Mouse (Mus musculus): ENCODE results near the gene Agl.

Gene Agl

DNA sequence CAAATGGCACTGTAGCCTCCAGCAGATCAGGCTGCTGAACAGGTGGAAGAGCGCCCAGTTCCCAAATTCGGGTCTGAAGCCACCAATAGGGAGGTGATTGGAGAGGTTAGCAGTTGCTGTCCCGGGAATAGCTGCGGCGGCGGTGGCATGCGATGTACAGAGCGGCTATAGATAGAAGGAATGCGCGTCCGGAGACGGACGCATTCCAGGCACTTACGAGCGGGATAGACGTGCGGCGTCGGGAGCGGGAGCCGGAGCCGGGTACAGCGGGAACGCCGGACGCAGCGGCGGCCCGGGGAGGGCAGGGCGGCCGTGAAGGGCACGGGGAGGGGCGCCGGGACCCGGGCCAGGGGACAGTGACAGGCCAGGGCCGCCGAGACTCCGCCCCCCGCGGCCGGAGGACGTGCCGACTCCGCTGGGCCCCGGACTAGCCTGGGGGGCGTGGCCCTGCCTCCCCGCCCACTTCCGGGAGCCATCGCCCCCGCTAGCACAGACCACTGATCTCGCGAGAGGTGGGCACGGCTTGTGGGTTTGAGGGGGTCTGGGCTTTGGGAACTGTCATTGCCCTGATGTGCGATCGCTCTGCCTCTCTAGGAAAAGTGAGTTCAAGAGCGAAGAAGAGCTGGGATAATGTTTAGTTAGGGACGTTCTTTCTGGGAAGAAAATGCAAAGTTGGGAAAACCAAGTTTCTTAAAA, at the start of gene Agl:
Agl (minus strand) TSS at position 356 of the 696 bp plus-strand sequence.
- peak; percentile 96 for DNase-seq (ENCODE audit: low spot score)

- DNase-seq (ENCODE audit: low spot score), result no peak
These were observed 49.6 kb upstream of the Agl start for GRCm38 (mm10) chr3:116857611-116858010.

- no peak for DNase-seq (ENCODE audit: low spot score)
These were observed 44.5 kb upstream of the Agl start for GRCm38 (mm10) chr3:116852421-116852820.

- DNase-seq (ENCODE audit: low spot score), result no peak
These were observed 42.4 kb upstream of the Agl start for GRCm38 (mm10) chr3:116850376-116850775.

DNA sequence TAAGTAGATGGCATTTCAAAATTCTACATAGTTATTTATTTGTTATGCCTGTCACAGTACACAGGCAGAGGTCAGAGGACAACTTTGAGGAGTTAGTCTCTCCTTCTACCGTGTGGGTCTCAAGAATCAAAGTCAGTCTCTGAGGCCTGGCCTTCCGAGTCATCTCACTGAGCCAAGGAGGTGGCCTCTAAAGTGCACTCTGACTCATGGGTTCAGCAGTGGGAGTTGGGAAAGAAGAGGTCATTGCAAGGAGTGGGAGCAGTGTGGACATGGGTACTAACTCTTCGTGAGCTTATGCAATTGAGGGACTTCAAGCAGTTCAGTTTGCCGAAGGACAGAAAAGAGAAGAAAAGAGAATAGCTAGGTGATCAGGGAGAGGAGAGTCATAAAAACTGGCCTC, 41.0 kb upstream of the Agl start:
- no peak for DNase-seq (ENCODE audit: low spot score)

DNA sequence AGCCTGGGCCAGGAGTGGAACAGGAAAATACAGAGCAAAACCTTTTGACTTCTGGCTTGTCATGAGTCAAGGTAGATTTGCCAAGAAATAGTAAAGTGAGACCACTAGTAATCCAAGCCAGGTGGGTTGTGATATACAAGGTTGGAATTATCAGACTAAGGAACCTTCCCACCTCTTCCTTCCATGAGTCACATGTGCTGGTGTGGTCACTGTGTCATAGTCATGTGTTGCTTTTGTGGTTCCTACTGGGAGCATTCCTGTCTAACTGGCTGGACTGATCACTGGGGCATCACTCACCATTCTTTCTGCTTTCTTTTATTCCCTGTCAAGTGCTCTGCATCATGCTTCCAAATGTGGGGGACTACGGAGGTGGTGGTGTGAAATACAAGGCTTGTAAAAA, 40.1 kb upstream of the Agl start:
- no peak for DNase-seq (ENCODE audit: low spot score)

DNA sequence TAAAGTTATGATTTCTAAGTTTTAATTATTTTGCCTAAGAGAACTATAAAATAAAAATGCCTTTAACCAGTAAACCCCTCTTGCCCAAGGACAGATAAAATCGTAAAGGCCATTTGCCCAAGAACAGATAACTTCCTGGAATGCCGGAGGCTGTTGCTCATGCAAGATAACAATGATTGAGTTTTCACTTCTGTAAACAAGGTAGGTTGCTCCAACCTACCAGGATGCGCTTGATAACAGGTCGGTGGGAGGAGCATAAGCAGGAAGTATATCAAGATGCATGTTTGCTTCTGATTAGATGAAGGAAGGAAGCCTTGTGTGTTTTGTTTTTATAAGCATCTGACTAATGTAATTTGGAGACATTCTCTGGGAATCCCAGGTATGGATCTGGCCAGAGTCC, 38.1 kb upstream of the Agl start:
- DNase-seq (ENCODE audit: low spot score), result no peak

GRCm38 (mm10) chr3:116844880-116845579, 37.1 kb upstream of the Agl start:
- DNase-seq (ENCODE audit: low spot score), result no peak

GRCm38 (mm10) chr3:116841311-116841710, 33.3 kb upstream of the Agl start:
- no peak for DNase-seq (ENCODE audit: low spot score)

DNA sequence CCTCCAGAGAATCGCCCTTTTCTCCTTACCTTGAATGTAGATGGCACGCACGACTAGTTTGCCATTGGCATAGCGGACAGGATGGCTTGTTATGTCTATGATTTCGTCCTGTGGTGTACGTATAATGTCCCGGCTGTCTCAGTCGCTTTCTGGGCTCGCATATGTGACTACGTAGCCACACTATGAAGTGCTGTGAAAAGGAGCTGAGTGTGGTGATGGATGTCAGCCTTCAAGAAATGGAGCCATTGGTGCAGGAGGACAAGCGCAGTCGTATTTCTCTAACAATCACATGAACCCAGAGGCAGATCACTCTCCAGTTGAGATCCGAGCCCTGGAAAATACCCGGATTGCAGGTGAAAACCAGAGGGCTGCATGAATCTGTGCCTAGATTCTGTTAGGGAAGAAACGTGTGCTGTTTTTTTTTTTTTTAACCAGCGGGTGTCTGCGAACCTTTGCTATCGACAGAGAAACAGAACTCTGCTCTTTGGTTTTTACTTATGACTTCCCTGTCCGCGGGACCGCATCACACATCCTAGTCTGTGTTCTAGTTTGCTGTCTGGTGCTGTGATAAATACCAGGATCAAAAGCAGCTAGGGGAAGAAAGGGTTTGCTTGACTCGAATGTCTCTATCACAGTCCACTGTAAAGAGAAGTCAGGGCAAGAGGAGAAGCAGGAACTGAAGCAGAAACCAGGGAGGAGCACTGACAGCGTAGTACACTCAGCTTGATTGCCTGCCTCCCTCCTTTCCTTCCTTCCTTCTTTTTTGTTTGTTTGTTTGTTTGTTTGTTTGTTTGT, 28.9 kb upstream of the Agl start:
- no peak for DNase-seq (ENCODE audit: low spot score)

DNA sequence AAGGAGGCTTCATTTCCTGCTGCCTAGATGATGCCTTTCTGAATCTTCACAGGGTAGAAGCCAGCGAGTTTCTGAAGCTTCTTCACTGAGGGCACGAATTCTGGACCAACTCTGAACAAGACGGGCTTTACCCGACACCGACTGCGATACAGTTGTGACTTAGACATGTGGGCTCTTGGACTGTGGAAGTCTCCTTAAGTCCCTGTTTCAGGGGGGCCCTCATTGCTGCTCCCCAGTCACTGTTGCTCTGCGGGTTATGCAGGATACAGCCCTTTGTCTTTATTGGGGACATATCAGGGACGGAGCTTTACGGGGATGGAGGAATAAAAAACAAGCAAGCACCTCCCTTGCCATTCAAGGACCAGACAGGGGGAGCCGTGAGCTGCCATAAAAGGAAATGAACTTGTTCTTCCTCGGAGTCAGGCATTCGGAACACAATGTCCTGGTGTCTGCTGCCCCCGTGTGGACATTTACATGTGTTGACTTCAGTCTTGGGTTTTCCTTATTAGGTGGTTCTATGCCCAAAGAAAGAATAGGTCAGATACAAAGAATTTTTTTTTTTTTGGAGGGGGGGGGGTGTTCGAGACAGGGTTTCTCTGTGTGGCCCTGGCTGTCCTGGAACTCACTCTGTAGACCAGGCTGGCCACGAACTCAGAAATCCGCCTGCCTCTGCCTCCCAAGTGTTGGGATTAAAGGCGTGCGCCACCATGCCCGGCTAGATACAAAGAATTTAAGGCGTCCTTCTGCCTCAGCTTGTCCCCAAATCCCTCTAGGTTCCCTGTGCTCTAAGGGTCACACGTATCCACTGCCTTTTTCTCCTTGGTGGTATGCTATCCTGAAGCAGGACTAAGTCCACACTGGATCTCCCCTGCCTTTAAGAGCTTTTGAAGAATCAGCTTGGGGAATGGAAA, 28.1 kb upstream of the Agl start:
- peak; percentile 79 for DNase-seq (ENCODE audit: low spot score)

DNA sequence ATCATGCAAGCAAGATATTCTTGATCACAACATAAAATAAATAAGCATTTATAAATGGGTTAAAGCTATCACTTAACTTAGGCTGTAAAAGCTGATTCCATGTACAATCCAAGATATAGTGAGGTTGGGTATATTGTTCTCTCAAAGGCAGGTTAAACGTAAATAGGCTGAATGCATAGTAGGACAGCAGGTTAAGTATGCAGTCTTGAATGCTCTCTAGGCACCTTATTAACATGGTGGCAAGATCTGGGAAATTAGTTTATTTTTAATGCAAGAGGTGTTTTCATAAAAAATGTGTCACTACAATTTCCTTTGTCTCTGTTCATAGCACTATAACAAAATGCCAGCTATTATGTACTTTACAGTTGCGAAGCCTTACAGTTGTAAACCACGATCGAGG, 27.4 kb upstream of the Agl start:
- no peak for DNase-seq (ENCODE audit: low spot score)

GRCm38 (mm10) chr3:116834241-116834640, 26.3 kb upstream of the Agl start:
- no peak for DNase-seq (ENCODE audit: low spot score)

DNA sequence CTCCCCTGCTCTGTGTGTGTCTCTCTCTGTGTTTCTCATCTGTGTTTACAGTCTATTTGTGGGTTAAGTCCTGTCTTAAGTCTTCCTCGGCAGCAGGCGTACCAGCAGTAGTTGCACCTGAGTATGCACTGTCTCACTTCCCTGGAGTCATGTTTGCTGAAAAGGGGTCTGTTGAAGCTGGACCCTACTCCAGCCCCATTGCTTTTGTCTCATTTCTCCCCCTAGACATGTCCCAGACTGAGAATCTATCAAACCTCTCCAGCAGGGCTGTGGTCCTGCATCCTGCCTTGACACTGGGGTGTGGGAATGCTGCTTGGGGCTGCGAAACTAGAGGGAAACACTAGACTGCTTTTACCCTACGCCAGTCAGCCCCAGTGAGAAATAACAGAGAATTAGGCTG, 25.5 kb upstream of the Agl start:
- no peak for DNase-seq (ENCODE audit: low spot score)

- DNase-seq (ENCODE audit: low spot score), result no peak
These were observed 24.8 kb upstream of the Agl start for GRCm38 (mm10) chr3:116832526-116833310.

DNA sequence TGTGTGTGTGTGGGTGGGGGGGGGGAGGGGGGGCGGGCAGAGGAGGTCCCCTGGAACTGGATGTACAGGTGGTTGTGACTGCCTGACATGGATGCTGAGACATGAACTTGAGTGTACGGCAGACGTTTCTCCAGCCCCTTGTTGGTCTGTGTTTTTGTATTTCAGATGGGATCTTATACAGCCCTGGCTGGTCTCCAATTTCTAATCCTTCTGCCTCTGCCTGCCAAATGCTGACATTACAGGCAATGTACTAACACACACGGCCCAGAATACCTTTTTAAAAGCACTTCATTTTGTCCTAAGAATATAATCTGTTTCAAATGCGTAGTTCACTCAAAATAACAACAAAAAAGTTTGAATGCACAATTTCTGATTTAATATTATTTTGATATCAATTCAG, 23.4 kb upstream of the Agl start:
- no peak for DNase-seq (ENCODE audit: low spot score)

DNA sequence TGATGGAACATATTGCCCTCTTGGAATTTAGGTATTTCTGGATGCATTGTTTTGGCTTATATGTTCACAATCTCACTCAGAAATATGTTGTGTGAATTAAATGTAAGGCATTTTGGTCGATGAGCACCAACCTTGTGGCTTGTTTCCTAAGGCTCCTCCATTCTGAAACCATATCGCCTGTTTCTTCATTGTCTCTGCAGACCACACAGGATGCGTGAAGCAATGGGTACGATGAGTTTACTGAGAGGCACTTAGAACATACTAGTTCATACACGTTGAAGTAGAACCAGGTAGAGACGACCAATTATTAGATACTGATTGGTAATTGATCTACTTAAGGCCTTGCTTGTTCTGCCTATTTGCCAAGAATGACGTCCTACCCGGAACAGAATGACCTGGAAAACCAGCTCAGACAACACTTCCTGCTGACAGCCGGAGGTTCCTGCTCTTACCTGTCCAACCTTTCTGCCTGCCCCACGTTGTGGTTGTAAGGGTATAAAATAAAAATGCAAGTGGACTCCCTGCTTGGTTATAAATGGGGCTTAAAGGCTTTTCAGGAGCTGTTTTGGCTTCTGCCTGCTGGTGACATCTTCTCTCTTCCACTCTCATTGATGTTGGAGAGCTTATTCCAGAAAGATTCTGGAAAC, 21.4 kb upstream of the Agl start:
- DNase-seq (ENCODE audit: low spot score), result no peak

DNA sequence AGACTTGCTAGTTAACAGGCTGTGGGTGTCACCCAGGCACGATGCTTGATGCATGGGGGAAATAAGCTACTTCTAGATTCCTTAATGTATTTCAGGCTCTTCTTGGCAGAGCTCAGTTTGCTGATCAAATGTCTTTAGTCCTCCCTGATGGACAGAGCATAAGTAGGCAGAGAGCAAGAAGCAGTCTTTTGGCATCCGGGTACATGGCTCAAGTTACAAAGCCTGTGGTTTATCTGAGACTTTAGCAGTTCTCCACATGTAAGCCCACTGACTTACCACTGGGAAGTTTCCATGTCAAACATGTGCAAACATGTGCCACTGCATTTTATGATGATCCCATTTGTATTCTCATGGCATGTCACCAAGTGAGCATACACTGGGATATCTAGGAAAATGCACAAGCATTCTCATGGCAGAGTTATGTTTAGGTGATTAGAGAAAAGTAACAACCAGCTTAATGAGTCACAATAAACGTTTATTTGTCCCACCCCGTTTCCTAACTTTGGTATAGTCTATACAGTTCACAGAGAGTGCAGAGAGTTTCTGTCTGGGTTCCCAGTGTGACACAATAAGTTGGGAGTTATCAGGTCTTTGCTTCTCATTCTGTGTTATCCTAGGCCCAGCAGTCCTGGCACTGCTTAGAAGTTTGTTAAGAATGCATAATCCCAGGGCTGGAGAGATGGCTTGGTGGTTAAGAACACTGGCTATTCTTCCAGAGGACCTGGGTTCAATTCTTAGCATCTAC, 18.7 kb upstream of the Agl start:
- no peak for DNase-seq (ENCODE audit: low spot score)

DNA sequence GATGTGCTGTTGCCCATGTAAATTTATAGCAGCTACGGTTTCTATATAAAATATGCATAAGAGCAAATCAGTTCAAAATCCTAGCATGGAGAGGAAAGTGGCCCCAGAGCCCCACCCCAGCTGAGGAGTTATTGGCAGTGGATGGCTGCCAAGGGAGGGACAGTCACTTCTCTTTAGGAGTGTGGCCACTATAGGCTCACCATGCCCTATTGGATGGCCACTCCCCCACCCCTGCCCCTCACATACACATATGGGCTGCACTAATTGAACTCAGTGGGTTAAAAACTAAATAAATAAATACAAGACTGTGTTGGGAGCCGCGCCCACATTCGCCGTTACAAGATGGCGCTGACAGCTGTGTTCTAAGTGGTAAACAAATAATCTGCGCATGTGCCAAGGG, 9.3 kb upstream of the Agl start:
- DNase-seq (ENCODE audit: low spot score), result no peak

GRCm38 (mm10) chr3:116816674-116817215, 8.8 kb upstream of the Agl start:
- DNase-seq (ENCODE audit: low spot score), result no peak
